Comparison of ENCODE assay signal across 19 mouse cellular contexts in genomic region chr16:11510854-11511253, GRCm38 (mm10).
DNase-seq lines count a peak whose midpoint lies in the region; ATAC-seq and TF ChIP-seq lines count a peak whose summit lies in the region.
"Had no signal": no experiment of that assay in that cellular context is flagged by ENCODE, and none has a peak within 500 bp of the region (broad histone marks: within the 10 kb centered on the region; RNA-seq: fewer than 3 reads in every experiment).

No protein-coding gene starts in this region.

- no peak for TF ChIP-seq POLR2A in lung, adult 2 months (IDR thresholded peaks at IDR 0.05; ENCODE audit: borderline replicate concordance, extremely low read depth, low read depth, low read length)

- DNase-seq in embryo, embryonic 10.5 days (ENCODE audit: low spot score) = peak; percentile 39
- no peak for DNase-seq in embryo, embryonic 9.5 days (ENCODE audit: extremely low spot score)
- peak; percentile 28 for DNase-seq in lung, embryonic 14.5 days
- DNase-seq in lung, adult 2 months = no peak
- DNase-seq in kidney, postnatal 10 days = peak; percentile 69
- DNase-seq in spleen, postnatal 4 days (ENCODE audit: low spot score in 2 of 2) = no peak
- no peak for DNase-seq in gastrocnemius, postnatal 4 days (ENCODE audit: low spot score in 2 of 2)
- DNase-seq: cerebellum, postnatal 10 days; heart, adult 11 months; right cerebral cortex, postnatal 14 days; thymus, postnatal 36 days had no signal

- no peaks in the 10 kb centered on the region for H3K36me3 ChIP-seq in lung, embryonic 14.5 days (ENCODE audit: insufficient read depth)
- H3K36me3 ChIP-seq: embryonic facial prominence, embryonic 12.5 days; liver, embryonic 15.5 days; neural tube, embryonic 13.5 days had no signal

- no peaks in the 10 kb centered on the region for H3K9me3 ChIP-seq in lung, embryonic 14.5 days (ENCODE audit: low read depth, low read length)
- H3K9me3 ChIP-seq: embryonic facial prominence, embryonic 12.5 days; limb, embryonic 13.5 days; liver, embryonic 15.5 days; neural tube, embryonic 13.5 days had no signal

- WGBS in lung, embryonic 14.5 days = 39% methylated on average over 3 of the region's 3 CpGs
- WGBS in lung, adult 2 months = 76% methylated on average over 3 of the region's 3 CpGs

- no peak overlapping the region for H3K9ac ChIP-seq in lung, embryonic 14.5 days
- H3K9ac ChIP-seq: embryonic facial prominence, embryonic 12.5 days; limb, embryonic 13.5 days; liver, embryonic 15.5 days; neural tube, embryonic 13.5 days had no signal

- TF ChIP-seq CTCF in lung, embryonic 14.5 days (IDR thresholded peaks at IDR 0.05; ENCODE audit: low read depth) = no peak
- TF ChIP-seq CTCF in lung, adult 2 months (IDR thresholded peaks at IDR 0.05; ENCODE audit: insufficient read depth, low read length) = no peak

- H3K27me3 ChIP-seq in lung, embryonic 14.5 days (ENCODE audit: insufficient read depth, low read length) = no peaks in the 10 kb centered on the region
- H3K27me3 ChIP-seq: CH12.LX; embryonic facial prominence, embryonic 12.5 days; limb, embryonic 13.5 days; liver, embryonic 15.5 days; neural tube, embryonic 13.5 days had no signal

- no peak overlapping the region for H3K4me2 ChIP-seq in lung, embryonic 14.5 days
- H3K4me2 ChIP-seq: embryonic facial prominence, embryonic 12.5 days; limb, embryonic 13.5 days; liver, embryonic 15.5 days; neural tube, embryonic 13.5 days had no signal

- no peaks in the 10 kb centered on the region for H3K4me1 ChIP-seq in lung, embryonic 14.5 days (ENCODE audit: insufficient read depth)
- no peaks in the 10 kb centered on the region for H3K4me1 ChIP-seq in lung, adult 2 months (ENCODE audit: control insufficient read depth, insufficient read depth, low read length)
- H3K4me1 ChIP-seq: liver, embryonic 15.5 days had no signal

- no peak overlapping the region for H3K4me3 ChIP-seq in lung, embryonic 14.5 days (ENCODE audit: low read depth, low read length)
- no peak overlapping the region for H3K4me3 ChIP-seq in lung, adult 2 months (replicated peaks; ENCODE audit: extremely low read depth, low read depth, low read length)
- H3K4me3 ChIP-seq: embryonic facial prominence, embryonic 12.5 days; layer of hippocampus, adult 2 months; limb, embryonic 13.5 days; liver, embryonic 15.5 days; neural tube, embryonic 13.5 days had no signal

- no peak overlapping the region for H3K27ac ChIP-seq in lung, embryonic 14.5 days (ENCODE audit: low read depth)
- H3K27ac ChIP-seq: embryonic facial prominence, embryonic 12.5 days; layer of hippocampus, adult 2 months; limb, embryonic 13.5 days; liver, embryonic 15.5 days; neural tube, embryonic 13.5 days had no signal

- ATAC-seq in lung, embryonic 14.5 days (ENCODE audit: insufficient read depth) = no peak
- ATAC-seq in erythroblast, adult 5-6 weeks (replicated peaks; ENCODE audit: low FRiP score, poor library complexity, severe bottlenecking) = no peak
- ATAC-seq: forebrain, embryonic 16.5 days had no signal

Comparison
In these comparisons a context has a peak if more than half of its experiments do, and no peak if none do; other contexts are left out.
1. DNase-seq: peak in embryo, embryonic 10.5 days (single experiment), lung, embryonic 14.5 days (single experiment) and kidney, postnatal 10 days (single experiment); none in embryo, embryonic 9.5 days (single experiment), lung, adult 2 months (single experiment), spleen, postnatal 4 days (0 of 2) and gastrocnemius, postnatal 4 days (0 of 2).